Mouse (Mus musculus) liver, embryonic 14.5 days (tissue): ENCODE measurements around the gene Focad.

Experiments
- CTCF ChIP-seq: IDR thresholded peaks from 2 replicates; pipeline ENCODE4 v1.5.1; 2016; ENCODE audit warnings: antibody characterized with exemption, low read depth, control low read depth
- EP300 ChIP-seq: IDR thresholded peaks from 2 replicates; pipeline ENCODE4 v1.6.1; 2016; ENCODE audit warnings: antibody characterized with exemption, low read depth

DNA sequence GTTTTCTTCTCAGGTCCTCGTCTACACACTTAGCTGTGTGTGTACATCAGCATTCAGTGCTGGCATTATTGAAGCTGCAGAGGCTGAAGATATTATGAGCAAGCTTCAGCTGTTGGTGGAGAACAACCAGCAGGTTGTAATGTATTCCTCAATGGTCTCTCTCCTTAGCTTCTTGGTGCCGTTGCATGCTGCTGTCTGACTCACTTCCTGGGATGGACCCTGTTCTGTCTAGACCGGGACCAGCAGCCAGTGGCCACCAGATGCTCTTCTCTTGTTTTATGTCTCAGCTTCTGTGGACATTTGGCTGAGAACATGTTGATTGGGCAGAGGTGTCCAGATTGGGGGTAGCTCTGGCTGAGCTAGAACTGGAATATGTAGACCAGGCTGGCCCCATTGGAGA lies 263.0 kb downstream of the Focad start:
- TF ChIP-seq CTCF (no peak), EP300 (no peak)
